Mouse (Mus musculus): ENCODE data around the gene Lrrk1. TPM values are rescaled to one million over a fixed set of nuclear protein-coding genes. Genes with fewer than 3 reads are reported as not detected.

Lrrk1 gene
- polyA plus RNA-seq, 1 experiment from 2014 or later, result 15.7 TPM

DNA sequence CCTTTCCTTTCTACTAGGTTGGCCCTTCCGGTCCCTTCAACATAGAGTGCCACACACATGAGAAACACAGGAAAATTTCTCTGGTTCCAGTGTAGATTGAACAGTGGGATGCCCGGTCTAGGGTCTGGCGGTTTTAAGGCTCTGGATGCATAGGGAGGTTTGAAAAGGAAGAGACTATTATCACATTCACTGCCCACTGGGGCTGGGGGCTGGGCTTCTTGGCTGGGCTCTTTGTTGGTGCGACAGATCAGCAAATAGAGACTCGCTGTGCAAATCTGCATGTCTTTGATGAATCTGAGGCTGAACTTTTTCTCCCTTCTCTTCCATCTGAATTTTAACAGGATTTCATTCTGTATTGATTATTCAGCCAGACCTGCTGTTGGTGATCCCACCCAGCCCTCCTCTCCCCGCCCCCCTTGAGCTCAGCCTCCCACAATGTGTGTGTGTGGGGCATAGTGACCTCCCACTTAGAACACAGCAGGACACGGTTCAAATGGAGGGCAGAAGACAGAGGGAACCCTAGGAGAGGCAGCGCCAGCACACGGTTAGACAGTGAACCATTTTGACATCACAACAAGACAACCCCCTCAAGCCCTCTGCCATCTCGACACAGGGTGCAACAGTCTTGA is 105.1 kb downstream of the Lrrk1 start:
- Histone ChIP-seq H3K27ac (no peak overlapping the region), H3K36me3 (0 out of 2 replicates have a peak, but pooled peaks cover 12% of the 10 kb centered on the region), H3K4me1 (replicated peaks) (no peaks in the 10 kb centered on the region), H3K9ac (no peak overlapping the region), H3K27me3 (replicated peaks) (no peaks in the 10 kb centered on the region), H3K9me3 (no peaks in the 10 kb centered on the region), H3K4me2 (replicated peaks) (no peak overlapping the region), H3K4me3 (replicated peaks) (no peak overlapping the region)
- WGBS, result 36% methylated on average over 10 of the region's 10 CpGs
- ATAC-seq, result no peak

DNA sequence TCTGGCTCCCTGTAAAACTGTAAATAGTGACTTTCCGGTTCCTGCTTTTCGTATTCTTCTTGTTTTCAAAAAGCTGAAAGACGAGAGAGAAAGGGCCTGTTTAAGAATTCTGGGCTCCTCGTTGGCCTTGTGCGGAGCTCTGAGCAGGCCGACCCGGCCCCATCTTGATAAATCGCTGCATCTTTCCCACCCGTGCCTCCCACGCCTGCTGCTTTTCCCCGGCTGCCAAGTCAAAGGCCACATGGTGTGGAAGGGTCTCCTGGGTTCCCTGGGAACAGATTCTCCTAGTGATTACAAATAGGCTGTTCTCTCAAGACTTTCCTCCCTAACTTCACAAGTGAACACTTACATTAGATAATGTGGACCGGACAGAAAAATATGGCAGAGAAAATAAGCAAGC is 105.9 kb downstream of the Lrrk1 start:
- H3K27ac ChIP-seq, result no peak overlapping the region
- no peaks in the 10 kb centered on the region for H3K4me1 ChIP-seq (replicated peaks)
- ATAC-seq, result no peak
- H3K36me3 ChIP-seq, result 0 out of 2 replicates have a peak, but pooled peaks cover 9% of the 10 kb centered on the region
- no peak overlapping the region for H3K9ac ChIP-seq
- no peaks in the 10 kb centered on the region for H3K27me3 ChIP-seq (replicated peaks)
- 68% methylated on average over 12 of the region's 12 CpGs for WGBS
- H3K9me3 ChIP-seq, result no peaks in the 10 kb centered on the region
- H3K4me2 ChIP-seq (replicated peaks), result no peak overlapping the region
- H3K4me3 ChIP-seq (replicated peaks), result no peak overlapping the region

GRCm38 (mm10) chr7:66278001-66278400 is 110.1 kb downstream of the Lrrk1 start:
- WGBS, result 85% methylated on average over 3 of the region's 3 CpGs
- H3K27me3 ChIP-seq (replicated peaks), result no peaks in the 10 kb centered on the region
- H3K36me3 ChIP-seq, result peaks cover 9% of the 10 kb centered on the region; the same call in 1 of the 2 replicates
- H3K4me1 ChIP-seq (replicated peaks), result no peaks in the 10 kb centered on the region
- ATAC-seq, result no peak
- H3K4me3 ChIP-seq (replicated peaks), result no peak overlapping the region
- no peak overlapping the region for H3K9ac ChIP-seq
- H3K9me3 ChIP-seq, result no peaks in the 10 kb centered on the region
- no peak overlapping the region for H3K27ac ChIP-seq
- H3K4me2 ChIP-seq (replicated peaks), result no peak overlapping the region

DNA sequence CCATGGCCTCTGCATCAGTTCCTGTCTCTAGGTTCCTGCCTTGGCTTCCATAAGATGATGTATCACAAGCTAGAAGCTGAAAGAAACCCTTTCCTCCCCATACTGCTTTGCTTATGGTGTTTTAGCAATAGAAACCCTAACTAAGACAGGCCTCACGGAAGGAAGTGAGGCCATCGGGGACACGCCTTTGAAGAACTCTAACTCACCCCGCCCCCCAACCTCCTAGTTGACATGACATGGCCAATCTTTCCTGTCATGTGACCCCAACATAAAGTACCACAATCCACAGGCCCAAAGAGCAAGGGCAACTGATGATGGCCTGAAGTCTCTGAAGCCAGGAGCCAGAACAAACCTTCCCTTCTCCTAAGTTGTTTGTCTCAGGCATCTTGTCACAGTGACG is 114.7 kb downstream of the Lrrk1 start:
- WGBS, result 92% methylated on average over 5 of the region's 5 CpGs
- H3K4me3 ChIP-seq (replicated peaks), result no peak overlapping the region
- H3K4me1 ChIP-seq (replicated peaks), result no peaks in the 10 kb centered on the region
- peaks cover 17% of the 10 kb centered on the region; the same call in 1 of the 2 replicates for H3K36me3 ChIP-seq
- H3K4me2 ChIP-seq (replicated peaks), result no peak overlapping the region
- no peak overlapping the region for H3K9ac ChIP-seq
- ATAC-seq, result no peak
- H3K27me3 ChIP-seq (replicated peaks), result no peaks in the 10 kb centered on the region
- no peak overlapping the region for H3K27ac ChIP-seq
- H3K9me3 ChIP-seq, result no peaks in the 10 kb centered on the region

DNA sequence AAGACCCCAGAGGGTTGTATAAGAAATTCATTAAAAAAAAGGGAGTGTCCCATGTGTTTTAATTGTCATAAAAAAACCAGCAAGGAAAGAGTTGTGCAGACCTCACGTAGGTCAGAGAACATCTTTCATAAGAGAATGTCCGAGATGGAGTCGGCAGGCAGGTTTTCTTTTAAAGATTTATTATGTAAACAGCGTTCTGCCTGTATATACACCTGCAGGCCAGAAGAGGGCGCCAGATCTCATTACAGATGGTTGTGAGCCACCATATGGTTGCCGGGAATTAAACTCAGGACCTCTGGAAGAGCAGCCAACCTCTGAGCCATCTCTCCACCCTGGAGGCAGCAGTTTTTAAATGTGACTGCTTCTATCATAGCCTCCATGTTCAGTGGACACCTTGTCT is 116.9 kb downstream of the Lrrk1 start:
- Histone ChIP-seq H3K27ac (no peak overlapping the region), H3K36me3 (peaks cover 17% of the 10 kb centered on the region; the same call in 1 of the 2 replicates), H3K9ac (no peak overlapping the region), H3K4me2 (replicated peaks) (no peak overlapping the region), H3K9me3 (no peaks in the 10 kb centered on the region), H3K27me3 (replicated peaks) (no peaks in the 10 kb centered on the region), H3K4me1 (replicated peaks) (no peaks in the 10 kb centered on the region), H3K4me3 (replicated peaks) (no peak overlapping the region)
- 66% methylated on average over 6 of the region's 6 CpGs for WGBS
- ATAC-seq, result no peak

DNA sequence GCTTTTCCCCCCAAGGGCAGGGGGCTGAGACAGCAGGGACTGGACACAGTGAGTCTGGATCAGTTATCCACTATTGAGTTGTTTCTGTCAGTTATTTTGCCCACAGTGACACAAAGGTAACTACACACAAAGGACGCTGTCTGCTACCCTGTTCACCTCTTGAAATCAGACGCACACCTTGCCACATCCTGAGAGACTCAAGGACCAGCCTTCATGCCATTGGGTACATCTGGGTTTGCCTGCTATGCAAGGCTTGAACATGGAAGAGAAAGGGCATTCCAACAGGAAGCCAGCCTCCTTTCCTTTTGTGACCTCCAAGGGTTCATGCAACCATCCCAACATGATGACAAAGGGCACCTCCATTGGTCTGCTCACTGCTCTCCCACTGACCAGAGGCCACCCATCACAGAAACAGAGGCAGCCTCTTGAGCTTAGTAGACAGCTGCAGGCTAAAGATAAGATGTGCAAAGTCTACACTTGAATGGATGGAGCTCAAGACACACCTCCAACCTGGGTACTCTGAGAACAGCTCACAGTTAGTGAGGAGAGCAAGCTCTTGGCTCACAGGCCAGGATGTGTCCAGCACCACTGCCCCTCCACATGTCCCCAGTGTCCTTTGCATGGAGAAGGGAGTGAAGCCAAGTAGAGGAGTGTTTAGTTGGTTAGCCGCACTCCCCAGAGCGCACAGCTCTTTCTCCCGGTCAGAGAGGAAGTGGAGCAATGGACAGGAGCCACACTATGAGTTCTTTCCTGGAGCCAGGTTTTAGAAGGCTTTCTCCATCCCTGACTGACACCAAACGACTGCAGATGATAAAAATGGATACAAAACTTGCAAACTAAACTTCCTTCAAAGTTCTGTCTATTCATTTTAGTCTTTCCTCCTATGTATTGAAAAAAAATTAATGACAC is 121.0 kb downstream of the Lrrk1 start:
- Histone ChIP-seq H3K36me3 (0 out of 2 replicates have a peak, but pooled peaks cover 9% of the 10 kb centered on the region), H3K27ac (no peak overlapping the region), H3K9me3 (no peaks in the 10 kb centered on the region), H3K4me1 (replicated peaks) (no peaks in the 10 kb centered on the region), H3K9ac (no peak overlapping the region), H3K4me2 (replicated peaks) (no peak overlapping the region), H3K4me3 (replicated peaks) (no peak overlapping the region), H3K27me3 (replicated peaks) (no peaks in the 10 kb centered on the region)
- no peak for ATAC-seq
- 86% methylated on average over 6 of the region's 6 CpGs for WGBS

DNA sequence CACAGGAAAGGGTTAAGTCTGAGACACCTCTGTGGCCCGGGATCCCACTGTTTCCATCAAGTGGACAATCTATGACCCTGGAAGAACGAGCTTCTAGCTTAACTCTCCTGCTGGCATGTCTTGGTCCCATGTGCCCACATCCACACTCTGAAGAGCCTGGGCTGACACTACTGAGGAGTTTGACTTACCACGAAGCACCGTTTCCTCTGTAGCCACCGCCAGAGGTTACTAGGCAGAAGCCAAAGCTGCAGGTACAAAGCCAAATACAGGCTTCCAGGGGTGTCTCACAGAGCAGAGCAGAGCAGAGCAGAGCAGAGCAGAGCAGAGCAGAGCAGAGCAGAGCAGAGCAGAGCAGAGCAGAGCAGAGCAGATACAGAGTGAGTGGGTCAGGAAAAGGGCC is 124.7 kb downstream of the Lrrk1 start:
- Histone ChIP-seq H3K9ac (no peak overlapping the region), H3K36me3 (0 out of 2 replicates have a peak, but pooled peaks cover 4% of the 10 kb centered on the region), H3K4me2 (replicated peaks) (no peak overlapping the region), H3K4me1 (replicated peaks) (peaks cover 8% of the 10 kb centered on the region), H3K9me3 (no peaks in the 10 kb centered on the region), H3K4me3 (replicated peaks) (no peak overlapping the region), H3K27me3 (replicated peaks) (no peaks in the 10 kb centered on the region), H3K27ac (no peak overlapping the region)
- 62% methylated on average over 5 of the region's 5 CpGs for WGBS
- no peak for ATAC-seq

- no peaks in the 10 kb centered on the region for H3K9me3 ChIP-seq
- H3K4me3 ChIP-seq (replicated peaks), result no peak overlapping the region
- 93% methylated on average over 13 of the region's 13 CpGs for WGBS
- H3K4me1 ChIP-seq (replicated peaks), result peaks cover 8% of the 10 kb centered on the region
- no peak for ATAC-seq
- no peak overlapping the region for H3K9ac ChIP-seq
- no peak overlapping the region for H3K4me2 ChIP-seq (replicated peaks)
- no peak overlapping the region for H3K27ac ChIP-seq
- H3K36me3 ChIP-seq, result 0 out of 2 replicates have a peak, but pooled peaks cover 4% of the 10 kb centered on the region
- no peaks in the 10 kb centered on the region for H3K27me3 ChIP-seq (replicated peaks)
Observed at GRCm38 (mm10) chr7:66262570-66263156, 125.5 kb downstream of the Lrrk1 start.

DNA sequence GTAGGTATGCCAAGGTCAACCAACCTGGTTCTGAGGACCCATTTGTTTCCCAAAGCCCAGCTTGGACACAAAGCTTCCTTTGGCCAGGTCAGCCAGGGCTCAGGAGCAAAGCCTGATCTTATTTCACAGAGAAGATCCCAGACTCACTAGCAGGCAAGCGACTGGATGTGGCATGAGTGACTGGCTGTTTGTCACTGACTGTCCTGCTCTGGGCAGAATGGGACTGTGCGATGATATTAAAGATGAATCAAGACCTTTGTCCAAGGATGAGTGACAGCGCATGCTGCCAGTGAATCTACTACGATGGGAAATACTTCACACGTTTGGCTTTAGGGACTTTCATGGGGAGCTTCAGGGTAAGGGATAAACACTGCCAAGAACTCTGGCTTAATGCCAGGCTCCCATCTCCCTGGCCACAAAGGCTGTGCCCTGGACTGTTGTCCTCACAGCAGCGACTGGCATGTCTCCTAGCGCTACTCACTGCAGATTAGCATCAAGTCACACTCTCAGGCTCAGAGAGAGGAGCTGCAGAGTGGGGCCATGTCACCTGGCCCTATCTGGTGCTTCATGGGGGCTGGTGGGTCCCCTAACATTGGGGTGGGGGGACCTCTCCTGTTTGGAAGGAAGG is 127.3 kb downstream of the Lrrk1 start:
- ATAC-seq, result no peak; the same call in 1 of the 2 replicates

DNA sequence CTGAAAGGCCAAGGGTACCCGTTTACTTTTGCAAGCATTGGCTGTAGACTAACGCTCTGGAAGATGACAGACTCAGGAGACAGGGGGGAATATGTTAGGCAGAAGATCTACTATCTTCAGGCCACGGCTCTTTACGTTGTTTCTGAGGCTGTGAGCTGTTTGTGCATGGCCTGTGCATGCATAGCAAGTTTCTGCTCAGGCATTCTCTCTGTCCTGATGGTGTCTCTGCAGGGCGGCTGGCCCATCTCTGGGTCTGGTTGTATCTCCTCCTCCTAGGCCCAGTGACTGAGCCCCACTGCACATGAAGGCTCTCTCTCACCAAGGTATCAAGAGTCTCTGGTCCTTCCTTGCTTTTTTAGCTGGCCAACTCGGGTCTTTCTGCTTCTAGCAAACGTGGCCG is 127.9 kb downstream of the Lrrk1 start:
- Histone ChIP-seq H3K9ac (no peak overlapping the region), H3K27me3 (replicated peaks) (no peaks in the 10 kb centered on the region), H3K4me3 (replicated peaks) (no peak overlapping the region), H3K36me3 (0 out of 2 replicates have a peak, but pooled peaks cover 3% of the 10 kb centered on the region), H3K4me2 (replicated peaks) (no peak overlapping the region), H3K9me3 (no peaks in the 10 kb centered on the region), H3K4me1 (replicated peaks) (peaks cover 8% of the 10 kb centered on the region), H3K27ac (no peak overlapping the region)
- ATAC-seq, result no peak
- 87% methylated on average over 8 of the region's 8 CpGs for WGBS

More for the DNA sequence above, 127.3 kb downstream of the Lrrk1 start:
- WGBS, result 76% methylated on average over 7 of the region's 7 CpGs
- Histone ChIP-seq H3K27ac (no peak overlapping the region), H3K4me3 (replicated peaks) (no peak overlapping the region), H3K4me2 (replicated peaks) (no peak overlapping the region), H3K4me1 (replicated peaks) (peaks cover 8% of the 10 kb centered on the region), H3K36me3 (0 out of 2 replicates have a peak, but pooled peaks cover 4% of the 10 kb centered on the region), H3K9ac (no peak overlapping the region), H3K9me3 (no peaks in the 10 kb centered on the region), H3K27me3 (replicated peaks) (no peaks in the 10 kb centered on the region)

DNA sequence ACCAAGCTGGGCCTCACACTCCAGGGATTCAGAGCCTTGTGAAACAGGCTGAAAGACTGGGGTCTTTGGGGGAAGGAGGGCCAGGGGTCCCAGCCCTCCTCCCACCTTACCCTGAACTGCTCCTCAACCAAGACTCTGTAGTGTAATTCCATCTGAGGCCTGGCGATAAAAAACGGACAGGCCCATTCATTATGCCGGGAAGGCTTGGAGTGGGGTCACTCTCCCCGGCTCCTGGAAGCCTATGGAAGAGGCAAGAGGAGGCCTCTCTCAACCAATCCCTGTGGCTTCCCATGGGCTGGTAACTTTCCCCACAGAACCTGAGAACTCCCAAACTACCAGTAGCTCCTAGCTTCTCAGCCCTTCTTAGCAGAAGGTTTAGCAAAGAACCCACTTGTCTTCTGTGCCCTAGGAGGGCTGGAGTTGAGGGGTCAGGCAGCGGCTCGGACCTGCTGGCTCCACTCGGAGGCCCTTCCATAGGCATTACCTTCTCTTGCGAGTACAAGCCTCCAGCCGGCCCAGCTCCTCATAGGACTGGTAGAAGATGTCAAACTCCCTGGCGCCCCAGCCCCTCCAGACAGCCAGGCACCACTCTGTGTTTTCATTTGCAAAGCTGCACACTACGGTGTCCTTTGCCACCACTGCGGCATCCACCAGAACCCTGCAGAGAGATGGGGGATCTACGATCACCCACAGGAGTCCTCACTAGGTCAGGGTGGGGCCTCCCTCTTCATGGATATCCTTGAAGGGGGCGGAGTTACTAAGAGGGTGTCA is 128.5 kb downstream of the Lrrk1 start:
- WGBS, result 71% methylated on average over 14 of the region's 14 CpGs
- no peaks in the 10 kb centered on the region for H3K9me3 ChIP-seq
- no peak for ATAC-seq
- H3K4me3 ChIP-seq (replicated peaks), result no peak overlapping the region
- H3K4me2 ChIP-seq (replicated peaks), result no peak overlapping the region
- peaks cover 8% of the 10 kb centered on the region for H3K4me1 ChIP-seq (replicated peaks)
- no peaks in the 10 kb centered on the region for H3K36me3 ChIP-seq
- H3K9ac ChIP-seq, result no peak overlapping the region
- no peaks in the 10 kb centered on the region for H3K27me3 ChIP-seq (replicated peaks)
- H3K27ac ChIP-seq, result peak overlapping the region; percentile 10; the same call in 1 of the 2 replicates
